Comparison of ENCODE assay signal across 19 mouse cellular contexts in the genomic region with DNA sequence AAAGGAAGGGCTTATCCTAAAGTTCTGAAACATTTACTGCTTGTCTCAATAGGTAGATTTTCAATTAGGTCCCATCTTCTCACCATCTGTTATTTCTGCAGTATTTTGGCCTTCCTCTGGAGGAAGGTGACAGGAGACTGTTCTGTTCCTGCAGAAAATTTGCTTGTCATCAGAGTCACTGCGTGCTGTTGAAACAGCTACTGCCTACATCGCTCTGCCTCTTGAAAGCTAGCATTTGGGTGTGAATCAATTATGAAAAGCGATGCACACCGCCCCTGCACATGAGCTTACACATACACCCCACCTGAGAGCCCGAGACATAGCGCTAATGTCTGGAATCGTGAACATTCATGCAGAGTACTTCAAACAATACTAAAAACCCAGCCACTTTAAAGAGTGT.
DNase-seq lines count a peak whose midpoint lies in the region; TF ChIP-seq lines count a peak whose summit lies in the region.
"Had no signal": no experiment of that assay in that cellular context is flagged by ENCODE, and none has a peak within 500 bp of the region (broad histone marks: within the 10 kb centered on the region; RNA-seq: fewer than 3 reads in every experiment).

No protein-coding gene starts in this region.

- DNase-seq in cerebellum, adult 11 months: peak; percentile 20
- no peak for DNase-seq in cerebellum, postnatal 10 days
- peak; percentile 70 to 77 for DNase-seq in right cerebral cortex, adult 2 months (ENCODE audit: low spot score in 2 of 2)
- DNase-seq in right cerebral cortex, postnatal 14 days: no peak
- DNase-seq in left cerebral cortex, adult 2 months (ENCODE audit: extremely low spot score in 1 of 2, low spot score in 2 of 2): peak; percentile 49 to 53
- DNase-seq in telencephalon, adult 2 months (ENCODE audit: low read depth, low spot score): peak; percentile 80
- no peak for DNase-seq in T-cell, adult 2 months (ENCODE audit: low spot score)
- no peak for DNase-seq in adrenal gland, postnatal 4 days (ENCODE audit: low spot score in 2 of 2)
- DNase-seq: adrenal gland, postnatal 14 days; gastrocnemius, adult 2 months; heart, adult 11 months; heart, postnatal 4 days; kidney, adult 11 months; kidney, postnatal 10 days; lung, embryonic 14.5 days had no signal

- H3K27ac ChIP-seq in left cerebral cortex, adult 2 months: no peak overlapping the region; the same call in 1 of the 2 replicates
- H3K27ac ChIP-seq: gastrocnemius, adult 2 months; heart, embryonic 13.5 days; limb, embryonic 10.5 days; midbrain, embryonic 12.5 days; stomach, embryonic 15.5 days had no signal

- H3K4me3 ChIP-seq in left cerebral cortex, adult 2 months: no peak overlapping the region
- H3K4me3 ChIP-seq: gastrocnemius, adult 2 months; heart, embryonic 13.5 days; limb, embryonic 10.5 days; midbrain, embryonic 12.5 days; stomach, embryonic 15.5 days had no signal

- intact Hi-C loops in left cerebral cortex, adult 2 months (cut with DNase I): loop anchor here (1.0 kb wide), 3 partner anchors 21 to 105 kb away; no protein-coding TSS in a partner anchor

- TF ChIP-seq CTCF in left cerebral cortex, adult 2 months (IDR thresholded peaks at IDR 0.05): no peak

Comparison
In these comparisons a context has a peak if more than half of its experiments do, and no peak if none do; other contexts are left out.
1. DNase-seq: peak in cerebellum, adult 11 months (single experiment), right cerebral cortex, adult 2 months (2 of 2), left cerebral cortex, adult 2 months (2 of 2) and telencephalon, adult 2 months (single experiment); none in cerebellum, postnatal 10 days (0 of 2), right cerebral cortex, postnatal 14 days (single experiment), T-cell, adult 2 months (single experiment) and adrenal gland, postnatal 4 days (0 of 2).